7 mouse cellular contexts compared by ENCODE assay signal in genomic region chr10:99108431-99108982, GRCm38 (mm10). TPM values are rescaled to one million over a fixed set of nuclear protein-coding genes. Genes with fewer than 3 reads are reported as not detected.
DNase-seq lines count a peak whose midpoint lies in the region; ATAC-seq lines count a peak whose summit lies in the region.

No protein-coding gene starts in this region.

- no peak overlapping the region for H3K27ac ChIP-seq in neural tube, embryonic 11.5 days (ENCODE audit: low read depth, low read length)
- H3K27ac ChIP-seq in embryonic facial prominence, embryonic 14.5 days (replicated peaks; ENCODE audit: low read depth, low read length), result peak overlapping the region; percentile 84; the same call in 1 of the 2 replicates
- H3K27ac ChIP-seq in limb, embryonic 11.5 days (replicated peaks; ENCODE audit: low read depth, low read length), result no peak overlapping the region
- peak overlapping the region; percentile 91 for H3K27ac ChIP-seq in stomach, embryonic 14.5 days (ENCODE audit: low read length)

- peak overlapping the region; percentile 93 for H3K4me3 ChIP-seq in neural tube, embryonic 11.5 days (ENCODE audit: low read depth, low read length)
- peak overlapping the region; percentile 70 for H3K4me3 ChIP-seq in embryonic facial prominence, embryonic 14.5 days (ENCODE audit: low read depth, low read length)
- H3K4me3 ChIP-seq in limb, embryonic 11.5 days (ENCODE audit: low read depth, low read length), result peak overlapping the region; percentile 98
- peak overlapping the region; percentile 97 for H3K4me3 ChIP-seq in stomach, embryonic 14.5 days (ENCODE audit: low read depth, low read length)

- H3K27me3 ChIP-seq in neural tube, embryonic 11.5 days (ENCODE audit: control insufficient read depth, insufficient read depth, low read length), result no peaks in the 10 kb centered on the region
- no peaks in the 10 kb centered on the region for H3K27me3 ChIP-seq in embryonic facial prominence, embryonic 14.5 days (replicated peaks; ENCODE audit: control insufficient read depth, insufficient read depth, low read length)
- H3K27me3 ChIP-seq in limb, embryonic 11.5 days (ENCODE audit: control insufficient read depth, insufficient read depth, low read length), result no peaks in the 10 kb centered on the region
- H3K27me3 ChIP-seq in stomach, embryonic 14.5 days (ENCODE audit: control insufficient read depth, insufficient read depth, low read length), result no peaks in the 10 kb centered on the region

- peak; percentile 16 for DNase-seq in neural tube, embryonic 11.5 days (ENCODE audit: low spot score)
- DNase-seq in neural tube, embryonic 10.5 days (ENCODE audit: extremely low spot score, low spot score), result no peak
- no peak for DNase-seq in embryonic facial prominence, embryonic 14.5 days (ENCODE audit: low spot score)
- no peak for DNase-seq in limb, embryonic 11.5 days (ENCODE audit: low spot score)
- DNase-seq in adipocyte (ENCODE audit: low spot score), result no peak
- no peak for DNase-seq in layer of hippocampus, adult 9-10 months (ENCODE audit: low spot score)

- 42% methylated on average over 12 of the region's 12 CpGs for WGBS in neural tube, embryonic 11.5 days
- 34% methylated on average over 12 of the region's 12 CpGs for WGBS in embryonic facial prominence, embryonic 14.5 days
- WGBS in limb, embryonic 11.5 days, result 45% methylated on average over 12 of the region's 12 CpGs
- WGBS in stomach, embryonic 14.5 days, result 26% methylated on average over 12 of the region's 12 CpGs

- no peak for ATAC-seq in neural tube, embryonic 11.5 days (ENCODE audit: insufficient read depth, low FRiP score, low TSS enrichment)
- ATAC-seq in embryonic facial prominence, embryonic 14.5 days (ENCODE audit: low read depth), result no peak
- ATAC-seq in limb, embryonic 11.5 days (ENCODE audit: insufficient number of reproducible peaks, low FRiP score, low TSS enrichment, low read depth), result peak; percentile 22; the same call in 1 of the 2 replicates
- no peak for ATAC-seq in stomach, embryonic 14.5 days (ENCODE audit: insufficient number of reproducible peaks, insufficient read depth, low FRiP score, low read depth)

- H3K4me2 ChIP-seq in neural tube, embryonic 11.5 days (ENCODE audit: low read depth), result peak overlapping the region; percentile 95
- H3K4me2 ChIP-seq in embryonic facial prominence, embryonic 14.5 days (ENCODE audit: low read depth, low read length), result peak overlapping the region; percentile 96
- peak overlapping the region; percentile 81 for H3K4me2 ChIP-seq in limb, embryonic 11.5 days (ENCODE audit: low read depth, severe bottlenecking)
- H3K4me2 ChIP-seq in stomach, embryonic 14.5 days (replicated peaks; ENCODE audit: low read depth, low read length), result peak overlapping the region; percentile 97

- H3K4me1 ChIP-seq in neural tube, embryonic 11.5 days (ENCODE audit: control insufficient read depth, insufficient read depth, low read length), result peaks cover 6% of the 10 kb centered on the region
- no peaks in the 10 kb centered on the region for H3K4me1 ChIP-seq in embryonic facial prominence, embryonic 14.5 days (ENCODE audit: control insufficient read depth, insufficient read depth, low read length)
- H3K4me1 ChIP-seq in limb, embryonic 11.5 days (ENCODE audit: control insufficient read depth, insufficient read depth, low read length), result peaks cover 4% of the 10 kb centered on the region; the same call in 1 of the 2 replicates
- peaks cover 3% of the 10 kb centered on the region; the same call in 1 of the 2 replicates for H3K4me1 ChIP-seq in stomach, embryonic 14.5 days (ENCODE audit: control insufficient read depth, insufficient read depth, low read length)

- peak overlapping the region; percentile 87 for H3K9ac ChIP-seq in neural tube, embryonic 11.5 days (ENCODE audit: low read length)
- H3K9ac ChIP-seq in embryonic facial prominence, embryonic 14.5 days (ENCODE audit: low read depth, low read length), result peak overlapping the region; percentile 77
- H3K9ac ChIP-seq in limb, embryonic 11.5 days (ENCODE audit: low read length), result peak overlapping the region; percentile 58
- H3K9ac ChIP-seq in stomach, embryonic 14.5 days (replicated peaks; ENCODE audit: low read depth, low read length), result peak overlapping the region; percentile 81

- no peaks in the 10 kb centered on the region for H3K9me3 ChIP-seq in neural tube, embryonic 11.5 days (ENCODE audit: control insufficient read depth, low read length)
- H3K9me3 ChIP-seq in embryonic facial prominence, embryonic 14.5 days (ENCODE audit: control insufficient read depth, low read length), result peaks cover 9% of the 10 kb centered on the region; the same call in 1 of the 2 replicates
- no peaks in the 10 kb centered on the region for H3K9me3 ChIP-seq in limb, embryonic 11.5 days (ENCODE audit: control insufficient read depth, low read length)
- no peaks in the 10 kb centered on the region for H3K9me3 ChIP-seq in stomach, embryonic 14.5 days (ENCODE audit: control insufficient read depth, low read depth, low read length)

- H3K36me3 ChIP-seq in neural tube, embryonic 11.5 days (ENCODE audit: control insufficient read depth, insufficient read depth, low read length), result peaks cover 6% of the 10 kb centered on the region
- peaks cover 15% of the 10 kb centered on the region; the same call in 1 of the 2 replicates for H3K36me3 ChIP-seq in embryonic facial prominence, embryonic 14.5 days (ENCODE audit: control insufficient read depth, insufficient read depth, low read length)
- peaks cover 4% of the 10 kb centered on the region; the same call in 1 of the 2 replicates for H3K36me3 ChIP-seq in limb, embryonic 11.5 days (ENCODE audit: control insufficient read depth, insufficient read depth, low read length)
- H3K36me3 ChIP-seq in stomach, embryonic 14.5 days (ENCODE audit: control insufficient read depth, insufficient read depth, low read length), result peaks cover 7% of the 10 kb centered on the region; the same call in 1 of the 2 replicates

RNA-seq across cellular contexts. Expression of gene Galnt4, which starts 0.5 kb away (rescaled TPM):
- 5.0 and 5.7 TPM in 2 replicates for polyA plus RNA-seq in neural tube, embryonic 11.5 days (2014; fragmentation: Nextera tagmentation; extraction: Ambion mirVana)
- polyA plus RNA-seq in embryonic facial prominence, embryonic 14.5 days (2014; fragmentation: Nextera tagmentation; extraction: Ambion mirVana), result 14.7 and 16.2 TPM in 2 replicates
- 5.8 and 8.0 TPM in 2 replicates for polyA plus RNA-seq in limb, embryonic 11.5 days (2014; fragmentation: Nextera tagmentation; extraction: Ambion mirVana)
- 27.1 and 31.5 TPM in 2 replicates for polyA plus RNA-seq in stomach, embryonic 14.5 days (2014; fragmentation: Nextera tagmentation; extraction: Ambion mirVana)

RNA-seq across cellular contexts. Expression of gene Poc1b, which starts 1.7 kb away (rescaled TPM):
- polyA plus RNA-seq in neural tube, embryonic 11.5 days (2014; fragmentation: Nextera tagmentation; extraction: Ambion mirVana), result 33.0 and 39.4 TPM in 2 replicates
- 18.9 and 22.5 TPM in 2 replicates for polyA plus RNA-seq in embryonic facial prominence, embryonic 14.5 days (2014; fragmentation: Nextera tagmentation; extraction: Ambion mirVana)
- 48.3 and 48.4 TPM in 2 replicates for polyA plus RNA-seq in limb, embryonic 11.5 days (2014; fragmentation: Nextera tagmentation; extraction: Ambion mirVana)
- 24.9 and 27.4 TPM in 2 replicates for polyA plus RNA-seq in stomach, embryonic 14.5 days (2014; fragmentation: Nextera tagmentation; extraction: Ambion mirVana)

RNA-seq across cellular contexts. Expression of gene Phxr2, which starts 17.6 kb away (rescaled TPM):
- polyA plus RNA-seq in neural tube, embryonic 11.5 days (2014; fragmentation: Nextera tagmentation; extraction: Ambion mirVana), result not detected in 2 replicates
- not detected in 2 replicates for polyA plus RNA-seq in embryonic facial prominence, embryonic 14.5 days (2014; fragmentation: Nextera tagmentation; extraction: Ambion mirVana)
- not detected in 2 replicates for polyA plus RNA-seq in limb, embryonic 11.5 days (2014; fragmentation: Nextera tagmentation; extraction: Ambion mirVana)
- not detected in 2 replicates for polyA plus RNA-seq in stomach, embryonic 14.5 days (2014; fragmentation: Nextera tagmentation; extraction: Ambion mirVana)

Comparison
In these comparisons a context has a peak if more than half of its experiments do, and no peak if none do; other contexts are left out.
1. H3K27ac ChIP-seq: peak in embryonic facial prominence, embryonic 14.5 days (single experiment) and stomach, embryonic 14.5 days (single experiment); none in neural tube, embryonic 11.5 days (single experiment) and limb, embryonic 11.5 days (single experiment).
2. Peak in every context shown above with its lines, with median percentiles within 50 percentile points of each other: H3K4me2 ChIP-seq, H3K4me3 ChIP-seq and H3K9ac ChIP-seq.